Mouse (Mus musculus): ENCODE data around the gene Snhg11. TPM values are rescaled to one million over a fixed set of nuclear protein-coding genes. Genes with fewer than 3 reads are reported as not detected.

Snhg11 gene
- polyA plus RNA-seq, 1 experiment = 1.1 TPM

DNA sequence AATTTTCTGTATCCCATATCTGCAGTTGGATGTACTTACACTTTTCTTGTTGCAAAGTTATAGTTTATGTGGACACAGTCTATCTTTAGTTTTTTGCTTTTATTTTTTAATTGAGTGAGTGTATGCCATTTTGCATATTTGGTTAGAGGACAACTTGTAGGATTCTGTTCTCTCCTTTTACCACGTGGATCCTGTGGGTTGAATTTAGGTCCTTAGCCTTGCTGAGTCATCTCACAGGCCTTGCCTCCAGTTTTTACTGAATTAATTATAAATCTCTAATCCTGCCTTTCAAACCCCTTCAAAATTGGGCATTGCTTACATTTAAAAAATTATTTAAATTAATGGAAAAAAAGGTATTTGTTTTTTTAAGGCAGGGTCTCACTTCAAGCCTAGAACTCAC lies 40.4 kb downstream of the Snhg11 start:
- 56% methylated on average over 1 of the region's 1 CpGs for WGBS
- DNase-seq (ENCODE audit: low read depth, low spot score) = no peak

DNA sequence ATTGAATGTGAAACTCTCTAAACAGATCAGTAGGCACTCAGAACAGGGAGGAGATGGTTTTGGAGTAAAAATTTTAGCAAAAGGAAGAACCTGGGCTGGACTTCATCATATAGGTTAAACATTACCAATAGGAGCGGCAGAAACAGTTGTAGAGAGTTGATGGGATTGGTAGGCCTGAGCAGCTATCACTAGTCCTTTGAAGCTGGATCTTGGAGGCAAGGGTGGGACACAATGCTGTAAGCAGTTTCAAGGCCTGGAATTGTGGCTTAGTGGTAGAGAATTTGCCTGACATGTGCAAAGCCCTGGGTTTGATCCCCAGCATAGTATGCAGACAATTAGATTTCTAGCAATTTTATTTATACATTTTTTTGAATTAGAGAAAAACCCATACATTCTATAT lies 43.2 kb downstream of the Snhg11 start:
- 38% methylated on average over 1 of the region's 1 CpGs for WGBS
- no peak for DNase-seq (ENCODE audit: low read depth, low spot score)

Other genes with a start within 250 kb of the Snhg11 start
- 143 and 152 TPM in 2 replicates for gene Tgm2, start 229.2 kb upstream of the Snhg11 start, polyA plus RNA-seq (2012; rRNA removed)
- gene D630003M21Rik, start 146.4 kb upstream of the Snhg11 start, polyA plus RNA-seq (2012; rRNA removed) = 1.6 and 2.5 TPM in 2 replicates
- not detected in 2 replicates for gene Bpi, start 117.5 kb upstream of the Snhg11 start, polyA plus RNA-seq (2012; rRNA removed)
- 11.4 and 11.8 TPM in 2 replicates for gene Lbp, start 69.1 kb upstream of the Snhg11 start, polyA plus RNA-seq (2012; rRNA removed)
- gene Ralgapb, start 34.2 kb downstream of the Snhg11 start, polyA plus RNA-seq (2012; rRNA removed) = 12.0 and 21.8 TPM in 2 replicates
- 3.3 and 5.6 TPM in 2 replicates for gene Adig, start 127.0 kb downstream of the Snhg11 start, polyA plus RNA-seq (2012; rRNA removed)
- not detected in 2 replicates for gene Arhgap40, start 137.2 kb downstream of the Snhg11 start, polyA plus RNA-seq (2012; rRNA removed)
- 0.02 TPM in 1 of 2 replicates, not detected in the other for gene Slc32a1, start 235.1 kb downstream of the Snhg11 start, polyA plus RNA-seq (2012; rRNA removed)
- 5.8 and 6.0 TPM in 2 replicates for gene Actr5, start 249.2 kb downstream of the Snhg11 start, polyA plus RNA-seq (2012; rRNA removed)

Data from large intestine, adult 2 months (tissue).